Mouse (Mus musculus) liver, adult 2 months (tissue): ENCODE results near the gene Ifit1.

Experiments used
- CTCF ChIP-seq: fragments of 200-500 bp; IDR thresholded peaks from 2 replicates; pipeline ENCODE4 v1.5.1; 2011; ENCODE audit warnings: low read depth, low read length, control low read depth
- POLR2A ChIP-seq: fragments of 200-500 bp; IDR thresholded peaks from 2 replicates; pipeline ENCODE4 v1.6.1; 2011; ENCODE audit warnings: low read length, control low read depth; ENCODE audit not compliant: insufficient read depth; ENCODE audit errors: extremely low read depth

- TF ChIP-seq CTCF: no peak
- no peak for TF ChIP-seq POLR2A
Observed at GRCm38 (mm10) chr19:34691402-34691801, 50.7 kb downstream of the Ifit1 start.
